Mouse (Mus musculus): Measurements from ENCODE around the gene Olfr1389.
"Not testable (repeated sequence)": the region's sequence is repeated elsewhere in the genome, so short reads cannot be mapped to it uniquely, and the experiment has no call there.

Gene Olfr1389

GRCm38 (mm10) chr11:49422767-49423166, at the start of gene Olfr1389:
TSS of gene Olfr1389 (plus strand) at chr11:49423067.
- DNase-seq (ENCODE audit: low spot score) = no peak

DNA sequence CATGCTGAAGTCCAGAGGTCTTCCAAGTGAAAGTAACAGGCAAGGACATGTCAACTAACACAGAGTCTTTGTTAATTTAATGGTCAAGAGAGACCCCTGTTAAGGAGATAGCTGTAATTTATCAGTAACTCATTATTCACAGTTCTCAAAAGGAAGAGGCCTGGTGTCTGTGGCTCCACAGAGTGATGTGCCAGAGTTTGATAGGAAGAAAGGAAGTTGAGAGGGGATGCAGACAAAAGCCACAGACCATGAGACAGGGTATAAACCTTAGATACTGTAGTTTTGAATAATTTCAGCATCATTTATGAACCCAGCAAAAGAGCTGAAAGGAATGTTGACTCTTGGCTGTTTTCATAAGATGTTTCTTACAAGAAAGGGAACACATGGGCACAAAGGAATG, 39.7 kb upstream of the Olfr1389 start:
- DNase-seq (ENCODE audit: low spot score) = no peak

GRCm38 (mm10) chr11:49386118-49386517, 36.7 kb upstream of the Olfr1389 start:
- not testable (repeated sequence) for DNase-seq (ENCODE audit: low spot score)

DNA sequence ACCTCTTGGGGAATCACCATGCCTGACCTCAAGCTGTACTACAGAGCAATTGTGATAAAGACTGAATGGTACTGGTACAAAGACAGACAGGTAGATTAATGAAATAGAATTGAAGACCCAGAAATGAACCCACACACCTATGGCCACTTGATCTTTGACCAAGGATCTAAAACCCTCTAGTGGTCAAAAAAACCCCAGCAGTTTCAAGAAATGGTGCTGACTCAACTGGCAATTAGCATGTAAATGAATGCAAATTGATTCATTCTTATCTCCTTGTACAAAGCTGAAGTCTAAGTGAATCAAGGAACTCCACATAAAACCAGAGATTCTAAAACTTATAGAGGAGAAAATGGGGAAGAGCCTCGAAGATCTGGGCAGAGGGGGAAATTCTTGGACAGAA, 30.2 kb upstream of the Olfr1389 start:
- not testable (repeated sequence) for DNase-seq (ENCODE audit: low spot score)

GRCm38 (mm10) chr11:49406784-49407183, 16.1 kb upstream of the Olfr1389 start:
- DNase-seq (ENCODE audit: low spot score) = no peak

- DNase-seq (ENCODE audit: low spot score) = no peak
Measured at GRCm38 (mm10) chr11:49410540-49410939, 12.3 kb upstream of the Olfr1389 start.

DNA sequence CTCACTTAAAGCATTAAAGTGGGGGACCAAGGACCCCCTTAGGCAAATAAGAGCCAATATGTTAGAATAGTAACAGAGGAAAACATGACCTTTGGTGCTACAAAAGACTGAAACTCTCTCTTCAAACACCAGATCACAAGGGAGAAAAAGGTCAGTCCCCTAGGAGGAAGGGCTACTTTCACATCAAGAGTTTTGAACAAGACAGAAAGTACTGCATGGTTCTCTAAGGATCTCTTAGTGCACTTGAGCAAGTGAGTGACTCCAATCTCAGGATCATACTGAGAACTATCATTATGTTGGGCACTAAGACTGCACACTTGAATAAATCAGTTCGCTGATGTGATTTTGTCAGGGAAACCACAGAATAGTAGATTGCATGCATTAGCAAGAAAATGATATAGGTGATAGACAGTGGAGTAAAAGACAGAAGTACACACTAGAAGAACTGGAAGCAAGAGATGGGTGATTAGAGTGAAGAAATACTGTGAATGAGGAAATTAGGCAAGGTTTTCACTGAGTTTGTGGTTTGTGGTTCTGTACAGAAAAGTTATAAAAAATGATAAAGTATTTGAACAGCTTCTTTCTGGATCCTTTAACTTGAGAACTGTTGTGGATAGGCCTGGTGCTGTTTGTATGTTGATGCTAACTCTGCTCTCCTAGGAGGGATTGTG, 2.5 kb downstream of the Olfr1389 start:
- DNase-seq (ENCODE audit: low spot score) = no peak

GRCm38 (mm10) chr11:49429641-49430040, 6.8 kb downstream of the Olfr1389 start:
- no peak for DNase-seq (ENCODE audit: low spot score)

DNA sequence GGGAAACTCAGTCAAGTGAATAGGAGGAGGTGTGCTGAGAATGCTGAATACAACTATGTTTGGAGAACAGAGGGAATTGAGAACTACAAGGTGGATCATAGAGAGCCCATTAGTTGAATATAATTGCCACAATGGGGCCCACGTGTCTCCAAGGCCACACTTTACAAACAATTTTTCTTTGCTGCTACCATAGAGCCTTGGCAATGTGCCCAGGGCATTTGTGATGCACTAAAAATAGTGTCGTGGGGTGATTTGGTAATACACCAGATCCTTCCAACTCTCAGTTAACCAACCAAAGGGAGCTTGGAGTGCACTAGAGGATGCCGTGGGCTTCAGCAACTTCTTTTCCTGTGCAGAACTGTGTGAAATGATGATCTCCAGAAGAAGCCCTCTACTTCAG, 13.5 kb downstream of the Olfr1389 start, which contains the start of gene Olfr1388:
Olfr1388 (plus strand) TSS at position 214 of the 400 bp plus-strand sequence.
- DNase-seq (ENCODE audit: low spot score) = no peak

DNA sequence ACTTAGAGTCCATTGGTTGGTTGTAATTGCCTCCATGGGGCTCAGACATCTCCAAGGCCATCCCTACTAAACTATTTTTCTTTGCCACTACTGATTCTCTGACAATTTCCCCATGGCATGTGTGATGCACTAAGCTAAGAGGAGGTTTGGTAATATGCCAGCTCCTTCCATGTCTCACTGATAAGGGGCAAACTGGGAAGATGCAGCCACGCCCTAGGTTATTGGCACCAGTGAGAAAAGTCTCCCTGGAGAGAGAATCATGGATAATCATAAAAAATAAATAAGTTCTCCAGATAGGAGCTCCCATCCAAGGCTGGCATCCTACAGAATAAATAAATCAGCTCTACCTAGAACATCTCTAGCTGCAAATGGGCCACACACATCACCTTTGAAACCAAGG, 32.2 kb downstream of the Olfr1389 start, which contains the start of gene Olfr1387:
Olfr1387 (plus strand) TSS at position 301 of the 400 bp plus-strand sequence.
- DNase-seq (ENCODE audit: low spot score) = no peak

DNA sequence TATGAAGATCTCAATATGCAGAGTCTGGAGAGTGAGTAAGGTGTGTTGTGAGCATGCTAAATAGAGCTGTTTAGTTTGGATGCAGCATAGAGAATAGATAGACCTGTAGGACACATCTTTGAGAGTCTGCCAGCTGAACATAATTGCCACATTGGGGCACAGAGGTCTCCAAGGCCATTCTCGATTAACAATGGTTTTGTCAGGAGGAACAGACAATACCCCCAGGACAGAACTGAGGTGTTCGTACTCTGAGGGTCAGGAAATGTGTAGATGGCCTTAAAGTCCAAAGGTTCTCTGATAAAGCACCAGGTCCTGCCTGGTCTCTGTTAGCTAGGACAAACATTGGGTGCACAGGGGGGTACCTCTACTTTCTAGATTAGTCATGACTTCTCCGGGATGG, 41.9 kb downstream of the Olfr1389 start, which contains the start of gene Olfr1386:
Olfr1386 (plus strand) TSS at position 301 of the 400 bp plus-strand sequence.
- DNase-seq (ENCODE audit: low spot score) = not testable (repeated sequence)

All from ovary, postnatal 10 days (tissue).